Mouse (Mus musculus) heart, postnatal 0 days (tissue): ENCODE measurements around the gene Ryr3.

ENCODE experiments used
- CTCF ChIP-seq: IDR thresholded peaks from 2 replicates; pipeline ENCODE4 v1.5.1; 2016; ENCODE audit warnings: antibody characterized with exemption, control low read depth, low read depth
- EP300 ChIP-seq: IDR thresholded peaks from 2 replicates; pipeline ENCODE4 v1.6.1; 2016; ENCODE audit warnings: antibody characterized with exemption, low read depth

GRCm38 (mm10) chr2:112761196-112761913 is 455.5 kb downstream of the Ryr3 start:
- TF ChIP-seq CTCF (no peak), EP300 (no peak)
